Mouse (Mus musculus): ENCODE data around the gene Arhgef10l. TPM values are rescaled to one million over a fixed set of nuclear protein-coding genes. Genes with fewer than 3 reads are reported as not detected.

The Arhgef10l gene
- polyA plus RNA-seq, 1 experiment: 29.1 TPM

DNA sequence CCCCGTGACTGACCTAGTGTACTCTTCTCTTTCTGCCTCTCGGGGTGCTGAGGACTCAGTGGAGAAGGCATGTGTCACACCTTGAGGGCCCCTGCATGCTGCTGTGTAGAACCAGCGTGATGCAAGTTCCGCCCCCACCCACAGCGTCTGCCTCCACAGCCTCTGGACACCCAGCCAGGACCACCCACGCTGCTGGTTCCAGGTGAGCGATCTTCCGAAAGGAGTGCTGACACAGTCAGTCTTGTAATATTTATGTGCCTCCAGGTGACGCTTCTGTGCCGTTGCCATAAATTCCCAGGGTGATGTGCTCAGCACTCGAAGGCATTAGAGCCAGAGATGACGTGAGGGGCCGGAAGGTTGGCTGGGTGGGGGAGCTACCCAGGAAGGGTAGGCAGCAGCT lies 140.9 kb downstream of the Arhgef10l start:
- no peak for DNase-seq (ENCODE audit: low read depth)

- DNase-seq (ENCODE audit: low read depth): no peak
Observed at GRCm38 (mm10) chr4:140522873-140523272, 142.9 kb downstream of the Arhgef10l start.

DNA sequence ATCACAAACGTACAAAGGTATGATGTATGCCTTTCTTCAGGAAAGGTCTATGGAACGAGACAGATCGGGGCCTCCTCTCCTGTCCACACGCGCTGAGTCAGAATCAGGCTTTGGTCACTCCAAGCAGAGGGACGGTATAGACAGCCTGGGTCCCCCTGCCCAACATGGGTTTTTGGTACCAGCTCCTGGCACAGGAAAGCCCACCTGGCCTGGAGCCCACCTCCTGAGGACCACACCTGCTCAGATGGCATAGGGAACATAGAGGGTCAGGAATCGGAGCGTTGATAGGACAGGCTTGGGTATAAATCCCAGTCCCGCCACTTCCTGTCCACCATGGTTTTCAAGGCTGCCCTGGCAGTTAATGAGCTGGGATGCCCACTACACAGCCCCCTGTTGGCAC lies 145.1 kb downstream of the Arhgef10l start:
- DNase-seq (ENCODE audit: low read depth): no peak

- no peak for DNase-seq (ENCODE audit: low read depth)
Observed at GRCm38 (mm10) chr4:140513797-140514196, 152.0 kb downstream of the Arhgef10l start.

DNA sequence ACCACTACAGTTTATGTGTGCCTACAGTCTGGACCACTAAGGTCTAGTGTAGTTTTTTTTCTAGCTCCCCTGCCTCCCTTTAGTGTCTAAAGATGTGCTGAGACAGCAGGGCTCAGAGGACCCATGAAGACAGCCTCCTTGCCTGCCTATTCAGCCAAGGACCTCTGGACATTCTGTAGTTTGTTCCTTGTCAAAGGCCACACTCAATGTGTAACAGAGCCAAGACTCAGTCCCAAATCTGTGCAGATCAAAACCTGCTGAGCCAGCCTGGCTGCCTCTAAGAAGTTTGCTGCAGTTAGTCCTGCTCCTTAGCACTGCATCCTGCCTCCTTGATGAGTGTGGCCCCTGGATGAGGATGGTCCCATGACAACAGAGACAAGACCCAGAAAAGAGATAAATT lies 156.0 kb downstream of the Arhgef10l start:
- DNase-seq (ENCODE audit: low read depth): no peak

DNA sequence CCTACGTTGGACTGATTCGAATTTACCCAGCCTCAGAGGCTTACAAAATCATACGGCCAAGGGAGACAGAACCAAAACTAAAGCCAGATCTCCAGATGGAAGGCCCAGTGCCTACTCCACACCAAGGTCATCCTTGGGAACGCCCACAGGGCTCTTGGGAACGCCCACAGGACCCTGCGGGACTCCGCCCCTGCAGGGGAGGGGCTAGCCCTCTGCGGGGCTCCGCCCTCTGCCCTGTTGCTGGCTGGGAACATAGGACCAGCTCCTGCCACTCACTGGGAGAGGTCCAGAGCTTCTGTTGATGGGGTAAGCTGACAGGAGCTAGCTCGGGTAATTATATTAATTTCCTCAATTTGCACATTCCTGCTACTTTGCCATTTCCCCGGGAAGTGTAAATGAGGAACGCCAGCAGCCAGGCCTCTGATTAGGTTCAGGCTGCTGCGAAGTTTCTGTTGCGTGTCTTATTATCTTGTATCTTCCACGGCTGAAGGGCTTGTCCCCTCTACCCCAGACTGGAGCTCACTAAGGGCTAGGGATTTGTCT lies 158.6 kb downstream of the Arhgef10l start:
- DNase-seq (ENCODE audit: low read depth): no peak

GRCm38 (mm10) chr4:140505608-140506002 lies 160.2 kb downstream of the Arhgef10l start:
- DNase-seq (ENCODE audit: low read depth): no peak

GRCm38 (mm10) chr4:140504921-140505607 lies 160.7 kb downstream of the Arhgef10l start:
- no peak for DNase-seq (ENCODE audit: low read depth)

- DNase-seq (ENCODE audit: low read depth): no peak
Observed at GRCm38 (mm10) chr4:140504067-140504913, 161.5 kb downstream of the Arhgef10l start.

DNA sequence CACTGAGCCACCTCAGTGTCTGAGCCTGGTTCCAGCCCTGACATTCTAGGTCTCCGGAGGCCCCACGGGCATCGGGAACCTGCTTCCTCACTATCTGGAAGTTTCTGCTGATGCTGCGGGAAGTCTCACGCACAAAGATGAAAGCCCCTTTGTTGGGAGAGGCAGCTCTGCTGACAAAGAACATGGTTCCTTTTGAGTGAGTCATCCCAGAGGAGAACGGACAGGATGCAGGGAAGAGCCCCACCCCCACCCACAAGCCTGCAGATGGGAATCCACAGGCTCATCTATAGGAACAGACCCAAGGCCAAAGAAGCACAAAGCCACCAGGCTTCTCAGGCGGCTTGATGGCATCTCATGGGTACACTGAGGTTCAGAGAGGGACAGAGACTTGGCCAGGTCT lies 165.0 kb downstream of the Arhgef10l start:
- DNase-seq (ENCODE audit: low read depth): no peak

GRCm38 (mm10) chr4:140499571-140499970 lies 166.2 kb downstream of the Arhgef10l start:
- DNase-seq (ENCODE audit: low read depth): no peak

DNA sequence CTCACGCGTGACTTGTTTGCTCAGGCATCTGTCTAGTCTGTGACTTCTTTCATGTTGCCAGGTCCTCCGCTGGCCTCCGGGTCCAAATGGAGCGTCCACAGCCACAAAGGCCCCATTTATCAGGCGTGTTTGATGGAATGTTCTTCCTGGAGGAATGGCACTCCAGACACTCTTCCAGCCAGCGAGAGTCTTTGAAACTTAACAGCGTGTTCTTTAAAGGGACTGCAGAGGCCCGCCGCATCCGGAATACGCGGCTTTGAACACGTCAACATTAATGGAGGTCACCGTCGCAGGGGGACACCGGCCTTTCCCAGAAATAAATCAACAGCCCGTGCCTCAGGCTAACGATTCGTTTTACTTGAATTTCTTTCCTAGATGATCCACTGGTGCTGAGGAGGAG lies 168.6 kb downstream of the Arhgef10l start:
- DNase-seq (ENCODE audit: low read depth): no peak

- DNase-seq (ENCODE audit: low read depth): no peak
Observed at GRCm38 (mm10) chr4:140491555-140491954, 174.3 kb downstream of the Arhgef10l start.

DNA sequence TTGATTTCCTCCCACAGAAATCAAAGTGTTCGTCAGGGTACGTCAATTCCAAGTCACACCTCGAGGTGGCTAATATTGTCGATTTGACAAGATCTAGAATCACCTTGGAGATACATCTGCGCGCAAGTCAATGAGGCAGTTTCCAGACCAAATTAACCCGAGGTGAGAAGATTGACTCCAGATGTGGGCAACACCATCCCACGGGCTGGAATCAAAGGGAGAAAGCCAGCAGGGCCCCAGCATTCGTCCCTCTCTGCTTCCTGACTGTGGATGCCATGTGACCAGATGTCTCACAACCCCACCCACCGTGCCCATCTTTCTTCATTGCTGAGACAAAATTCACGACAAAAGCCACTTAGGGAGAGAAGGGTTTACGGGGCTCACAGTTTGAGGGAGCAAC lies 180.4 kb downstream of the Arhgef10l start:
- no peak for DNase-seq (ENCODE audit: low read depth)

- DNase-seq (ENCODE audit: low read depth): no peak
Observed at GRCm38 (mm10) chr4:140483134-140483533, 182.7 kb downstream of the Arhgef10l start.

GRCm38 (mm10) chr4:140480369-140481067 lies 185.3 kb downstream of the Arhgef10l start:
- no peak for DNase-seq (ENCODE audit: low read depth)

DNA sequence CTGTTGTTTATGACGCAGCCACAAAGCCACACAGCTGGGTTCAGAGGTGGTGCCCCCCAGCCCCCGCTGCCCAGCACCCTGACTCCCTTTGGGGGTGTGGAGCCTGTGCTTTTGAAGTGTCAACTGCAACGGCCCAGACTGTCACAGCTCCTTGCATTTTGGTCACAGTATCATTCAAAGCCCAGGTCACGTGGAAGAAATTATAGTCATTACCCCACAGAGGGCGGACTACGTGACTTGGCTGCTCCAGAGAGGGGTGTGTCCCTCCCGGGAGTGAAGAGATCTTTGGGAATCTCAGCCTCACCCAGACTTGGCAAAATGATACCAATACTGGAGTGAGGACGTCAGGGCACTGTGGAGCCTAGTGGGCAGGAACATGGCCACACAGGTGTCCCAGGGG lies 190.6 kb downstream of the Arhgef10l start:
- DNase-seq (ENCODE audit: low read depth): no peak

GRCm38 (mm10) chr4:140469760-140470452 lies 195.9 kb downstream of the Arhgef10l start:
- DNase-seq (ENCODE audit: low read depth): no peak

DNA sequence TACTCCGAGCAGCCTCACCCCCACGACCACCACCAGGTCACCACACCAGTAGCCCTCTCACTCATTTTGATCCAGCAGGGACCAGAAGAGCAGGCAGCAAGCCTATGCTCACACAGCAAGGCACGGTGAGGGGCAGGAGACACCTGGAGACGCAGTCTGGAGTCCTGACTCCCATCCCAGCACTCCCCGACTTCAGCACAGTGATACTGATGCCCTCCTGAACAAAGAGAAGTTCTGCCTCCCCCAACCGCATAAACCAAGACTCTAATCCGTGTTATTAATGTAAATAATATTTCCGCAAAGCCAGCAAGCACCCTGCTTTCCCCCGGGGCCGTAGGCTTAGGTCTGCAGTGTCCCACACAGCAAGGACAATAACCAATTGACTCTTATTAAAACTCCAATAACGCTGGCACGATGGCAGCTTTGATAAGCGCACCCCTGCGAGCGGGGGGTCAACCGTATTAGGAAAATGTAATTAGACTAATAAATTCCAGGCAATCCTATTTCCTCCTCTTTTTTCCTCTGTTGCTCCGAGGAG lies 198.5 kb downstream of the Arhgef10l start:
- DNase-seq (ENCODE audit: low read depth): no peak

Data from gonadal fat pad, adult 2 months (tissue).